Mouse (Mus musculus) spleen, adult 2 months (tissue): ENCODE results near the gene Parvb. TPM values are rescaled to one million over a fixed set of nuclear protein-coding genes. Genes with fewer than 3 reads are reported as not detected.
"Not testable (repeated sequence)": the region's sequence is repeated elsewhere in the genome, so short reads cannot be mapped to it uniquely, and the experiment has no call there.

Source experiments
- DNase-seq, 2 experiments: peaks; one replicate each; pipeline versions ENCODE4 v3.0.0 to v3.0.0-alpha.2; 2012 to 2021; ENCODE audit warnings: low spot score in 2 of 2, low read depth in 1 of 2
- H3K27ac ChIP-seq: fragments of 200-500 bp; 2 replicates; pipeline ENCODE4 v1.5.1; 2012; ENCODE audit warnings: low read length, inconsistent platforms; ENCODE audit not compliant: insufficient read depth
- H3K27me3 ChIP-seq: fragments of 200-500 bp; 2 replicates; pipeline ENCODE4 v1.6.1; 2012; ENCODE audit warnings: mild to moderate bottlenecking, moderate library complexity, low read length, inconsistent platforms; ENCODE audit not compliant: control insufficient read depth, insufficient read depth
- H3K36me3 ChIP-seq: fragments of 200-500 bp; 2 replicates; pipeline ENCODE4 v1.6.1; 2012; ENCODE audit warnings: mild to moderate bottlenecking, low read length, inconsistent platforms; ENCODE audit not compliant: control insufficient read depth, insufficient read depth
- H3K4me1 ChIP-seq: fragments of 200-500 bp; 2 replicates; pipeline ENCODE4 v1.6.1; 2011; ENCODE audit warnings: inconsistent platforms; ENCODE audit not compliant: control insufficient read depth, insufficient read depth, insufficient read length
- H3K4me3 ChIP-seq: fragments of 200-500 bp; 2 replicates; pipeline ENCODE4 v1.5.1; 2011; ENCODE audit warnings: mild to moderate bottlenecking, inconsistent platforms; ENCODE audit not compliant: insufficient read depth, insufficient read length; ENCODE audit errors: extremely low read depth
- CTCF ChIP-seq: fragments of 200-500 bp; IDR thresholded peaks from 2 replicates; pipeline ENCODE4 v1.5.1; 2011; ENCODE audit warnings: mild to moderate bottlenecking, inconsistent platforms; ENCODE audit not compliant: insufficient read depth, insufficient read length, insufficient replicate concordance; ENCODE audit errors: extremely low read depth
- POLR2A ChIP-seq: fragments of 200-500 bp; IDR thresholded peaks from 2 replicates; pipeline ENCODE4 v1.6.1; 2011; ENCODE audit warnings: low read depth, low read length, inconsistent platforms
- WGBS: fragments of 180-500 bp; shearing (Covaris S2); methylation state at CpG from one replicate; pipeline ENCODE4 v1.1.7; 2018; 5-methylcytosine and 5-hydroxymethylcytosine counted together
- polyA plus RNA-seq: library from polyadenylated mRNA; depleted of rRNA; stranded (reverse); fragments of >200 nt; gene quantifications from 2 replicates; pipeline ENCODE4 v1.2.3, GENCODE M21; 2012

Parvb gene
- polyA plus RNA-seq, 1 experiment, result 39.9 TPM

GRCm38 (mm10) chr15:84282206-84283085 is 50.6 kb downstream of the Parvb start:
- 88% methylated on average over 20 of the region's 20 CpGs for WGBS
- Histone ChIP-seq H3K36me3 (no peaks in the 10 kb centered on the region), H3K27ac (no peak overlapping the region), H3K4me1 (no peaks in the 10 kb centered on the region), H3K4me3 (no peak overlapping the region), H3K27me3 (no peaks in the 10 kb centered on the region)
- DNase-seq, result no peak
- TF ChIP-seq CTCF (no peak), POLR2A (no peak)

GRCm38 (mm10) chr15:84284059-84284458 is 52.2 kb downstream of the Parvb start:
- Histone ChIP-seq H3K4me1 (no peaks in the 10 kb centered on the region; the same call in 1 of the 2 replicates), H3K27me3 (no peaks in the 10 kb centered on the region), H3K36me3 (no peaks in the 10 kb centered on the region), H3K4me3 (no peak overlapping the region), H3K27ac (no peak overlapping the region)
- 56% methylated on average over 5 of the region's 5 CpGs for WGBS
- DNase-seq, result peak; percentile 21 to 64
- TF ChIP-seq POLR2A (no peak), CTCF (peak; percentile 77; the same call in 1 of the 2 replicates)

- Histone ChIP-seq H3K27ac (no peak overlapping the region), H3K36me3 (no peaks in the 10 kb centered on the region), H3K27me3 (no peaks in the 10 kb centered on the region), H3K4me1 (no peaks in the 10 kb centered on the region; the same call in 1 of the 2 replicates), H3K4me3 (no peak overlapping the region)
- no peak for DNase-seq
- WGBS, result 92% methylated on average over 7 of the region's 7 CpGs
- TF ChIP-seq POLR2A (no peak), CTCF (no peak)
Observed at GRCm38 (mm10) chr15:84285453-84285852, 53.6 kb downstream of the Parvb start.

- H3K4me3 ChIP-seq, H3K27me3 ChIP-seq, H3K27ac ChIP-seq, H3K4me1 ChIP-seq, DNase-seq, H3K36me3 ChIP-seq: not testable (repeated sequence)
- 76% methylated on average over 1 of the region's 1 CpGs for WGBS
Observed at GRCm38 (mm10) chr15:84288953-84289352, 57.1 kb downstream of the Parvb start.

GRCm38 (mm10) chr15:84291097-84291496 is 59.3 kb downstream of the Parvb start:
- TF ChIP-seq POLR2A, result no peak
- no peak for TF ChIP-seq CTCF
- DNase-seq, result no peak
- WGBS, result 90% methylated on average over 5 of the region's 5 CpGs
- Histone ChIP-seq H3K4me1 (no peaks in the 10 kb centered on the region; the same call in 1 of the 2 replicates), H3K36me3 (no peaks in the 10 kb centered on the region), H3K4me3 (no peak overlapping the region), H3K27ac (no peak overlapping the region), H3K27me3 (no peaks in the 10 kb centered on the region)

GRCm38 (mm10) chr15:84293590-84293989 is 61.7 kb downstream of the Parvb start:
- H3K36me3 ChIP-seq, result no peaks in the 10 kb centered on the region
- H3K4me3 ChIP-seq, result no peak overlapping the region
- H3K27ac ChIP-seq, result no peak overlapping the region
- no peaks in the 10 kb centered on the region; the same call in none of the 2 replicates for H3K4me1 ChIP-seq
- WGBS, result 44% methylated on average over 12 of the region's 12 CpGs
- no peaks in the 10 kb centered on the region for H3K27me3 ChIP-seq
- no peak for DNase-seq
- TF ChIP-seq POLR2A, result no peak
- TF ChIP-seq CTCF, result no peak

GRCm38 (mm10) chr15:84294391-84294790 is 62.5 kb downstream of the Parvb start:
- Histone ChIP-seq H3K27ac (no peak overlapping the region), H3K4me3 (no peak overlapping the region), H3K27me3 (no peaks in the 10 kb centered on the region), H3K4me1 (peaks cover 2% of the 10 kb centered on the region; the same call in 1 of the 2 replicates), H3K36me3 (no peaks in the 10 kb centered on the region)
- TF ChIP-seq CTCF, result no peak
- TF ChIP-seq POLR2A, result no peak
- 95% methylated on average over 9 of the region's 9 CpGs for WGBS
- DNase-seq, result no peak
